Mouse (Mus musculus): Measurements from ENCODE around the gene Acot13.

The Acot13 gene

DNA sequence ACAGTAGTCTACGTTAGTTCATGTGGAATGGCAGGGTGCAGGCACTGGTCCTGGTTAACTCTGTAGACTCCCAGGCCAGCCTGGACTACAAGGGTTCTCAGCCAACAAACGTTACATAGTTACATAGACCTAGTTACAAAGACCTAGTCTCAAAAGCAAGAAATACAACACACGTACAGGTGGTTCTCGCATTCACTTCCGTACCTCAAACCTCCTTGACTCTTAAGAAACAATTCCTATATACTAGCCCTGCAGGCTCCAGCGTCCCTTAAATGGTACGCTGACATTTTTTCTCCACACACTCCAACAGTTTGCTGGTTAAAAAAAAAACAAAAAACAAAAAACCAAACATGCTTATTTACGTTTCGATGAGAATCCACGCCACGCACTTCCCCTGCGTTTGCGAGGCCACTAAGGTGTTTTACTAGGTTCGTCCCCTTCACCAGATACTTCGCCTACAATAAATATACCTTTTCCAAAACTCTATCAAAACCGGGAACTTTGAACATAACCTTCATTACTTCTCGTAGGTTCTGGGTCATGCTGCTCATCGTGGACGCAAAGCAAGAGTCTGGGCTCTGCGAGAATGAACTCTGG is 486 bp downstream of the Acot13 start:
- no peak for DNase-seq (ENCODE audit: low spot score)

DNA sequence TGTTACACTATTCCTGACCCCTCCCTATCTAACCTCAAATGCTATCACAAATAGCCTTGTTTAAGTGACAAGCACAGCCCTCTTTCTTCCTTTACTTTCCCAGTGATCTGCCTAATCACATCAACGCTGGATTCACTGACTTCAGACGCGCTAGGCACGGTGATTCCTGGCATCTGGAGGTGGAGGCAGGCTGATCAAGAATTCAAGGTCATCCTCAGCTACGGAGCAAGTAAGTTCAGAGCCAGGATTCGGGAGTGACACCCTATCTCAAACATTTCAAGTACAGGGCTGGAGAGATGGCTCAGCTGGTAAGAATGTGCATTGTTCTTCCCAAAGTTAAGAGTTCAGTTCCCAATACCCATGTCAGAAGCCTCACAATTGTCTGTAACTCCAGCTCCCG is 5.2 kb downstream of the Acot13 start:
- DNase-seq (ENCODE audit: low spot score) = no peak

DNA sequence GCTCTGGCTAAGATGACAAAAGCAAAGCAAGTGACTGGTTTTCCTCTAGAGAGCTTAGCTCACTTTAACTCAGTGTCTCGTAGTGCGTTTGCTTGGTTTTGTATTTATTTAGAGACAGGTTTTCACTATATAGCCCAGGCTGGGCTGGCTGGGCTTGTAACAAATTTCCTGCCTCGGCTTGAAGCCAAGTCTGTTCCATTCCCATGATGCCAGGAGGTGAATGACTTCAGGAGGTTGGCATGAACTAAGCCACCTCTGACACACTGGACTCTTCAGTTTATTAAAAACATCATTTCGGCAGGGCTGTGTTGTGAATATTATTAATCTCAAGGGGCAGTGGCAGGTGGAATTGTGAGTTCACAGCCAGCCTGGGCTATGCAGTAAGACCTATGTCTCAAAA is 5.8 kb downstream of the Acot13 start:
- DNase-seq (ENCODE audit: low spot score) = no peak

DNA sequence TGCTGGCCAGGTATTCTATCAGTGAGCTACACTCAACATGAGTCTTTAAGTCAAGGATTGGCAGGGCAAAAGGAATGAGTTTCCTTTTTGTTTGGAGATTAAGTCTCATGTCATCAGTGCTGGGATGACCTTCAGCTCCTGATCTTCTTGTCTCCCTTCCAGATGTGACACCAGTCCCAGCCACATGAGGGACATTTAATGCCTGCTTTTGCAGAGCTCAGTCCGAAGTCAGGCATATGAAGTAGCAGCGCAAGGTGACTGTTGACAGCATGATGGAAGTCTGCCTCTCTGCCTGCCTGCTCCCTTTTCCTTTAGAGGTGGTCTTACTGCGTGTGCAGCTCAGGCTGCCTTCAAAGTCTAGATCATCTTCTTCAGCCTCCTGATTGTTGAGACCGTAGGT is 6.7 kb downstream of the Acot13 start:
- DNase-seq (ENCODE audit: low spot score) = no peak

DNA sequence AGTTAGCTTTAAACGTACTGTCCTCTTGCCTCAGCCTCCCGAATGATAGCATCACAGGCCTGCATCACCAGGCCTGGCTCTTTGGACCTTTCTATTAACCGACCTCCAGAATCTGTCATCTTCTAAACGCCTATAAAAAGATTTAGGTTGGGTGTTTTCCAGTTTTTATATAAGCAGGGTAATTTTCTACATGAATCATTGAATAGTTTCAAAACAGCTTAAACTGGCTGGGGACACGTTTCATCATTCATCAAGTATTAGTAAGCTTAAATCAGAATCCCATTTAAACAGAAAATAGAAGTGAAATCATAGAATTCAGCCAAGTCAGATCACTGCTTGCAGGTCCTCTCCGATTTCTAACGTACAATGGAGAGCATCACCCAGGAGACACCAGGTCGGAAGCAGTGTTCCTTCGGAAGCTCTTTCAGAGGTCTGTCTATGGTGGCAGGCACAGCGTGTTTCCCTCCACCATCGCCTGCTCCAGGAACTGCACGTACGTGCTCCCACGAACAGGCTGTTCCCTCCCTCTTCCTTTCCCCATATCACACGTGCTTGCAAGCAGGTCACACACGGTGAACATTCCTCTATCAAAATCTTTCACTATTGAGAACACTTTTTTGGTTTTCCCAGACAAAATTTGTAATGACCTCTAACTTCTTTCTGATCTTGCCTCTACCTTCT is 8.5 kb downstream of the Acot13 start:
- DNase-seq (ENCODE audit: low spot score) = no peak

DNA sequence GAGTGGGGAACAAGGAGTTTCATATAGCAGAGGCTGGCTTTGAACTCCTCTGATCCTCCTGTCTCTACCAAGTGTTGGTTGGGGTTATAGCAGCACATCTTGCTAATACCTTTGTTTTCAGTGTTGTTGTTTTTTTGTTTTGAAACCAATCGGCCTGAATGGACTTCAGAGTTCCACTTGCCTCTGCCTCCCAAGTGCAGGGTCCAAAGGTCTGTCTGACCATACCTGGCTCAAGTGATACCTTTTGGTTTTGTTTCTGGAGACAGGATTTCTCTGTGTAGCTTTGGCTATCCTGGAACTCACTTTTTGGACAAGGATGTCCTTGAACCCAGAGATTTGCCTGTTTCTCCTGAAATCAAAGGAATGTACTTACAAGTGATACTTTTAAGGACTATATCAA is 11.4 kb downstream of the Acot13 start:
- no peak for DNase-seq (ENCODE audit: low spot score)

DNA sequence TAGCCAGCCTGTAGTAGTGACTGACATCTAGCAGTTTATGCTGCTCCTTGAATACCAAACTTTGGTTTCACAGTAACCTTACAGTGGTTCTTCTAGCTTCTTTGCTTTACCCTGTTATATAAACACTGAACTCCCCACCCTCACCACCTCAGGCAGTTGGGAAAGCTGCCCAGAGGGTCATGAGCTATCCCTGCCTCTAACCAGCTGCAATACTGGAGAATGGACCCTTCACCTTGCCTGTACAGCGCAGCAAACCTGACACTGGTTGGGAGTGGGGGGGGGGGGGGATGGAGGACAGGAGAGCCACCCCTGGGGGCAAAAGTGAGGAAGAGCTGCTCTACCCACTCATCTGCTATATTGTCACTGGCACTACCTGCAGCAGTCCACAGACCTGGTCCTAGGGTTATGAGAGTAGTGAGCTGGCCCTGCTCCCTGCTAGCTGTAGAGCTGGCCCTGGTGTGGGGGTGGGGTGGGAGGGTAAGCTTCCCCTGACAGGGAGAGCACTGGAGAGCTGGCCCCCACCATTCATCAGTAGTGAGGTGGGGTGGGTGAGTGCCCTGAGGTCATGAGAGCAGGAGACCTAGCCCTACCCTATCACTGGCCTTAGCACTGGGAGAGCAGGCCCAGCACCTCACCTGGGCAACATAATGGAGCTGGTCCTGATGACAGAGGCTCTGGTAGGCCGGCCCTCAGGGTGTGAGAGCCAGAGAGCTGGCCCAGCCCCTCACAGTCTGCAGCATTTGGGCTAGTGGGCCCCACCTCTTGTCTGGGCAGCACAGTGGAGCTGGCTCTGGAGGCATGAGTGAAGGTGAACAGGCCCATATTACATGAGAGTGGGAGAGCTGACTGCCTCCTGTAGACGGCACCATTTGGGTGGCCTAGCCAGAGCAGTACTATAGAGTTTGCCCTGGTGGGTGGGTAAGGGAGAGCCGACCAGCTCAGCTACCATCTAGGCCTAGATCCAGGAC is 14.9 kb downstream of the Acot13 start:
- no peak for DNase-seq (ENCODE audit: low spot score)

DNA sequence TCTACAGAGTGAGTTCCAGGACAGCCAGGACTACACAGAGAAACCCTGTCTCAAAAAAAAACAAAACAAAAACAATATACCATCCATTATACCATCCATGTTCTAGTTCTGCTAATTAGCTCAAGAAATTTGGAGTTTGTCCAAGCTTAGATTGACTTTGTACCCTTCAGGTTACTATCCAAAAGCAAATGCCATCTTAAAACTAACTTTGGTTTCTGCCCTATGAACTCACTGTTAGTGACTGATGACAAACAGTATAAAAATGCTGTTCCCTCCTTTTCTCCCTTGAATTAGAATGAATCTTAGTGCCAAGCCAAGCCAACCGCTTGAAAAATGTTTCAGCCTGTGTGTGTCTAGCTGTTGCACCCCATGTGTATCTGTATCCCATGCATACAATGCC is 16.7 kb downstream of the Acot13 start:
- DNase-seq (ENCODE audit: low spot score) = no peak

DNA sequence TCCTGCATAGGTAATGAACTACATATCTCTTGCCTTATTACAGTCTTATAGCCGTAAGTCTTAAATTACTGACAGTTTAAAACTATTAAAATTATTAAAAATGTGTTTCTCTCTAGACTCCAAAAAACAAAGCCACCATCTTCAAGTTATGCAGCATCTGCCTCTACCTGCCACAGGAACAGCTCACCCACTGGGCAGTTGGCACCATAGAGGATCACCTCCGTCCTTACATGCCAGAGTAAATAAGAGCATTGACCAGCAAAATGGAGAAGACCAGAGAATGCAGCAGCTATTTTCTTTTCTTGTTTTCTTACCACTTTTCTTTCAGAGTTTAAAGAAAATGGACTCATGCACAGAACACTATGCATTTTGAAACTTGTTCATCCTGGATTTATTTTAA is 18.8 kb downstream of the Acot13 start:
- no peak for DNase-seq (ENCODE audit: low spot score)

DNA sequence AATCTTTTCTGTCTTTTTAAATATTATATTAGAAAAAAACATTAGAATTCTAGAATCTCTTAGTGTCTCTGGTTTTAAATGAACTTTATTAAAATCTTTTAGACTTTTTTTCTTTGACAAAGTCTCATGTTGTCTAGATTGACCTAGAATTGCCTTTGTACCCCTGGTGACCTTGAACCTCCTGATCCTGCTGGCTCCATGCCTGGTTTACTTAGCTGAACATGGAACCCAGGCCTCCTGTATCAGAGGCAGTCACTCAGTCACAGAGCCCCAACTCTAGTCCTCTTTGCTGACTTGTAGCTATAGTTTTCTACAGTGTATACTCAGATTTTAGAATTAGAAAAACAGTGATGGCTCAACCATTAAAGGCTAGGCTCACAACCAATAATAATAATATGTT is 25.3 kb downstream of the Acot13 start:
- DNase-seq (ENCODE audit: low spot score) = no peak

DNA sequence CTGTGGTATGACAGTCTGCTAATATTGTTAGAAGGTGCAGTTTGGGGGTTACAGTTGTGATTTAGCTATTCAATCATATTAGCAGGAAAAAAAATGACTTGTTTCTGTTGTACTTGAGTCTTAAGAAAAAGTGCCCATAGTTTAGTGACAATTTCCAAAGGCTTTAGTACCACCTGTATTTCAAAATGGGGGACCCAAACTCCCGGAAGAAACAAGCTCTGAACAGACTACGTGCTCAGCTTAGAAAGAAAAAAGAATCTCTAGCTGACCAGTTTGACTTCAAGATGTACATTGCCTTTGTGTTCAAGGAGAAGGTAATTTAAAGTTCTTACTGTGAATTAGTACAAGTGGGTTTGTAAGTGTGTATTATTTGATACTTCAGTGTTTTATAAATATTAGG is 28.1 kb downstream of the Acot13 start:
- DNase-seq (ENCODE audit: low spot score) = peak; percentile 25

DNA sequence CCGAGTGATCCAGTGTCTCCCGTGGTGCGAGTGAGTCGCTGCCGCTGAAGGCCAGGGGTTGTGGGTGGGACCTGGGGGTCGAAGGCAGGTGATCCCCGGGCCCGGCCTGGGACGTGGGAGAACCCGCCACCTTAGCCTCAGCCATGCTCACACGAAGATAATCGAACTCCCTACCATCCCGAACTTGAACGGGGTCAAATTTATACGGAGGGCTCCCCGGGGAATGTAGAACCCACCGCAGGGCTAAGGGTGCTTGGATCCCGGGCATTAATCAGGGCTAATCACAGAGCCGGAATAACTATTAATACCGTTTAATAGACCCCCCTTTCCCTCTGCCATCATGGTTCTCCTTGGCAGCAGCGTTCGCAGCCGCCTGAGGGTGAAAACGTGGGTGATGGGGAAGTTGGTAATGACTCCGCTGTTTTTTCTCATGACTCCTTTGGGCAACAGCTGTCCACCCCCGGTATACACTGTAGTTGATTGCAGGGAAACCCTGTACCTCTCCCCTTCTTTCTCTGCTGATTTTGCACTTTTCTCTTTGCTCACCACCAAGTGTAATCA is 29.1 kb downstream of the Acot13 start:
- peak; percentile 58 for DNase-seq (ENCODE audit: low spot score)

DNA sequence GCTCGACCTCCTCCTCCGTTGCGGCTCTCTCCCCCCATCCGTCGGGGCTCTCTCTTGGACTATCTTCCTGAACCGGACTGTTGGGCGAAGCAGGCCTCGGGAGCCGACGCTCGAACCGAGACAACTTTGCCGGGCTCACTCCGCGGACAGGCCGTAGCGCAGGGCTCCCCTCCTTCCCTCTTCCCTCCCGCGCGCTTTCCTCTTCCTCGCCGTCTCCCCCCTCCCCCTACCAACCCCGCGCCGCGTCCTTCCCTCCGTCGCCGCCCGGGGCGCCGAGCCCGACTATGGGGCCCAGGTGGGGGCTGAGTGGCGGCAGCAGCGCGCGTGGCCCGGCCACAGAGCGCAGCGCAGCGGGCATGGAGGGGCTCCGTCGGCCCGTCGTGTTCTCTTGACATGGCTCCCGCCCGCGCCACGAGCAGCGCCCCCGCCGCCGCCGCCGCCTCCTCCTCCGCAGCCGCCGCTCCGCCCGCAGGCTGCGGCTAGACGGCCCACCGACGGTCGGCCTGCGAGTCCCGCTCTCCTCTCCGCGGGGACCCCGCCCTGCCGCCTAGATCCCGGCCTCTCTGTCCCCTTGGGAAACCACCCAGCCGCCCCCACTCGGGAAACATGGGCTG is 29.9 kb downstream of the Acot13 start, which contains the start of gene BC005537:
BC005537 (plus strand) TSS at position 350 of the 614 bp plus-strand sequence.
- DNase-seq (ENCODE audit: low spot score) = peak; percentile 27

DNA sequence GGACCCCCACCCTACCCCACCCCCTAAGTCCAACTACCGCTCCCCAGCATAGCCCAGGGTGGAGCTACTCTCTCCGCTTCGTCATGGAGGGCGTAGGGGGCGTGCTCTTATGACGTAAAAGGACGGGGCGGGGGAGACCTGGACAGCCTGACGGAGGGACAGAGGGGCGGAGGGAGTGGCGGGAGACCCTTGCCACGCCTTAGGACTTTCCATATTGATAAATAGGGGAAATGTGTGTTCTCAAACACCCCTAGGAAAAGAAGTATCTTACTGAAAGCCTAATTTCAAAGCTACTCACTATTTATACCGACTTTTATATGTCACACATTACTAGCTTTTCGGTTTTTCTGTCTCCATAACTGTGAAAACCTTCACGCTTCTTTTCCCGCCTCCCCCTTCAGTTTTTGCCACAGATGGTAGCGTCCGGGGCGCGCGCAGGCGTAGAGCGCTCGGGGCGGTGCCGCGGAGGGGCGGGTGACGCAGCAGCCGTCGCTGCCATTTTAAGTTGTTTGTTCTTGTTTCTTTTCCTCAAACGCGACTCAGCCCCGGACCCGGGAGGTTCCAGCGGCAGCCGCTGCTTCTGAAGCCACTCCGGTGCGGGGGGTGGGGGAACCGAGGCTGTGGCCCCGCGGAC is 30.5 kb downstream of the Acot13 start:
- peak; percentile 98 for DNase-seq (ENCODE audit: low spot score)

DNA sequence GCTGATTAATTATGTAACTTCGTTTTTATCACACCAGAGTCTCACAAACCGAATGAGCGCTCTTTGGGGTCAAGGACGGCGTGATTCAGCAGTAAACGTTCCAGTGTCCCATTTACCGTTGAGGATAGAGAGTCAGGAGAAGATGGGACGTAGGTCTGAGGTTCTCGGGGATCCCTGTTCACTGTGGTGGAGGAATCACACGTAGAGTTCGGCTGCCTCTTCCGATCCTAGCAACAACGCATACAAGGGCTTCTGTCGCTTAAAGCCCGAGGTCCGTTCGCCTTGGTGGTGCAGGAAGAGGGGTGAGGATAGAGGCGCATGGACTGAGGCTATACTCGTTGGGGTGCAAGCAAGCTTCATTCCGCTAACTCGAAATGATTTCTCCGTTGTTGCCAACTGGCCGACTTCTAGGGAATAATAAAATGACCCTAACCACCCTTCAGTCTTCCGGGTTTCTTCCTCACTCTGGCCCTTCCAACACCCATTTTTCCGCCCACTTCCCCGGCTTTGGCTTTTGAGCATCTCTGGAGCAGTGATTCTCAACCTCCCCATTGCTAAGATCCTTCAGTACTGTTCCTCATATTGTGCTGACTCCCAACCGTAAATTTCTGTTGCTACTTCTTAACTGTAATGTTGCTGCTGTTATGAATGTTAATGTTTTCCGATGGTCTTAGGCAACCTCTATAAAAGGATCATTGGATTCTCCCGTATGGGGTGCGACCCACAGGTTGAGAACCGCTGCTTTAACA is 31.2 kb downstream of the Acot13 start:
- DNase-seq (ENCODE audit: low spot score) = peak; percentile 66

DNA sequence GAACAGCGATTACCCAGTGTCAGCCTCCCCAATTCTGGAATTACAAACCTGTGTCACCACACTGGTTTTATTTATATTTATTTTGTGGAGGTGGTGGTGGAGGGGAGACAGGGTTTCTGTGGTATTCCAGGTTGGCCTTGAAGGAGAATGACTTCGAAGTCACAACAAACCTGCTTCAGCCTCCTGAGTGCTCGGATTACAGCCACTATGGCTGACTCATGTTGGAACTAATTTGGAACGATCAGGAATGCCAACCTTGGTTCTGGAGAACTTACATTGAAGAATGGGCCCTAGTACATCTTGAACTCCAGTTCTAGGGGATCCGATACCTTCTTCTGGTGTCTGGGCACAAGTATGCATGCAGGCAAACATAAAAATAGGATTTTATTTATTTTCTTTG is 32.0 kb downstream of the Acot13 start:
- no peak for DNase-seq (ENCODE audit: low spot score)

DNA sequence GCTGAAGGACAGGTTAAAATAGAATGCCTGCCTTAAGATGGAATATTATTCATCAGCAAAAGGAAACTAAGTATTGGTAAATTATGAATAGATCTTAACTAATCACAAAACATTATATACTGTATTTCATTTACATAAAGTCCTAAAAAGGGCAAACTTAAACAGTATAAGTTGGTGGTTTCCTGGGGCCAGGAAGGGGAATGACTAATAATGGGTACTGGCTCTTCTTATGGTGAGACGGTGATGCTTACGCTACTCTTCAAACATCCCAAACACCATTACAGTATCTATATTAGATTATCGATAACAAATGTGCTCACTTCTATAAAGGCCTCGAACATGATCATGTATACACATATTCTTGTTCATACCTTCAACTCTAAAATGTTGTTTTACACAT is 32.7 kb downstream of the Acot13 start:
- no peak for DNase-seq (ENCODE audit: low spot score)

DNA sequence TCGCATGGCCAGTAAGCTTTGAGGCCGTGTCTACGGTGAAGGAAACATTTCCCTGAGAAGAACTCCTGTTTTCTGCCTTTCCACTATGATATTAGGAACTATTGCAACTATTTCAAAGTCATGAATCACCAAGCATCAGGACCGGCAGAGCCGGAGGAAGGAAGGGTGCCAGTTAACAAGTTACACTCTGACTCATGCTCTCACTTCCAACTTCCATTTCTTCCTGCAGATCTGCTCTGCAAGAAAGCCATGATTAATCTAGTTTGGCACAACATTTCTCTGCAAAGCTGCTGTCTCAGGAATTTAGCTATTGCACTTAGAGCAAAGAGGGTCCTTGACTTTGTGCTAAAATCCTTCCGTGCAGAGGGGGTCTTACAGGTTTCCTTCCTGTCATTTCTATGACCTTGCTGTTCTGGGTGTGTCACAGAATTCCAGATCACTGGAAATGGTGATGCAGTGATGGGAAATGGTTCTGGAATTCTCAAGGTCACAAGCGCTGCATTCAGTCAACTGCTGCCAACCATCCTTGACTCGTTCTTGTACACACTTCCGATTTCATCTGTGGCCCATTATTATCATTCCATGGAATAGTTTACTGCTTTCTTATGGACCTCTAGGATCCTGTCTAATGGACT is 38.8 kb downstream of the Acot13 start:
- no peak for DNase-seq (ENCODE audit: low spot score)

DNA sequence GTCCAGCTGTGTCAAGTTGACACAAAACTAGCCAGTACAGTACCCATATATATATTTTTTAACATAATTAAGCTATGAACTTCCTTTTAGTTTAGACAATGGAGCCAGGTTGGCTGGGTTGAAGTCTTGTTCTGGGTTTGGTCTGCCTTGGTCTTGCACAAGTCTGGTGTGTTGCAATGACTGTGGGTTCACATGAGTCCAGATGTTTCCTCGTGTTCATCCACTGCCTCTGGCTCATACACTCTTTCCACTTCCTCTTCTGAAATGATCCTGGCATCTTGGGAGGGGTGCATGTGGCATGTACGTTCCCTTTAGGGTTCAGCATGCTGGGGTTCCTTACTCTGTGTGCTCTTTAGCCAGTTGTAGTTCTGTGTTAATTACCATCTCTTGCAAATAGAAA is 40.0 kb downstream of the Acot13 start:
- DNase-seq (ENCODE audit: low spot score) = no peak

DNA sequence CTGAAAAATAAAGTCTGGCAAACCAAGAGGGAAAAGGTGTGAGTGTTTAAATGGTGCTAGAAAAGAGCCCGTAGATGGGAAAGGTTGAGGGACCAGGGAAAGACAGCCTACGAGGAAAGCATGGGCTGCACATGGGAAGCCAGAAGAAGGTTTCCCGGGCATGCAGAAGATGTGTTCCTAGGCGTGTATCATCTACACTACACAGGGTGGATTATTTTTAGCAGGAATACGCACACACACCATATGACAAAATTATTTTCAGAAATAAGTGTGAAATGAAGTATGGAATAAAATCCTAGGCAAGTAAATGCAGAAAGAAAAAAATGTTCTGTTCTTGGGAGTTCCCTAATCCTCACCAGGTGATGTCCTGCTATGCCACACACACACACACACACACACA is 43.9 kb downstream of the Acot13 start:
- no peak for DNase-seq (ENCODE audit: low spot score)
